In genomic region chr2:166384583-166384982, GRCm38 (mm10) we compare ENCODE assay signal across 16 mouse cellular contexts.
A peak's percentile ranks its signal among the peaks of the same experiment; 100 is the strongest.
DNase-seq lines count a peak whose midpoint lies in the region; ATAC-seq and TF ChIP-seq lines count a peak whose summit lies in the region.
"Had no signal": no experiment of that assay in that cellular context is flagged by ENCODE, and none has a peak within 500 bp of the region (broad histone marks: within the 10 kb centered on the region; RNA-seq: fewer than 3 reads in every experiment).

No protein-coding gene starts in this region.

- H3K27me3 ChIP-seq in hindbrain, embryonic 10.5 days (ENCODE audit: insufficient read depth, poor library complexity, severe bottlenecking) = peaks cover 4% of the 10 kb centered on the region; the same call in 1 of the 2 replicates
- no peaks in the 10 kb centered on the region for H3K27me3 ChIP-seq in limb, embryonic 14.5 days (ENCODE audit: control insufficient read depth, insufficient read depth, low read length)
- H3K27me3 ChIP-seq in neural tube, embryonic 12.5 days (replicated peaks) = no peaks in the 10 kb centered on the region

- H3K9ac ChIP-seq in limb, embryonic 14.5 days (ENCODE audit: low read depth, low read length, severe bottlenecking) = no peak overlapping the region
- H3K9ac ChIP-seq in neural tube, embryonic 12.5 days = no peak overlapping the region
- H3K9ac ChIP-seq: liver, embryonic 14.5 days had no signal

- peaks cover 81% of the 10 kb centered on the region for H3K4me1 ChIP-seq in hindbrain, embryonic 10.5 days (replicated peaks)
- peaks cover 10% of the 10 kb centered on the region for H3K4me1 ChIP-seq in limb, embryonic 14.5 days (ENCODE audit: control insufficient read depth, insufficient read depth, low read length)
- peaks cover 40% of the 10 kb centered on the region for H3K4me1 ChIP-seq in neural tube, embryonic 12.5 days

- no peaks in the 10 kb centered on the region for H3K36me3 ChIP-seq in hindbrain, embryonic 10.5 days
- H3K36me3 ChIP-seq in limb, embryonic 14.5 days (ENCODE audit: control insufficient read depth, insufficient read depth, low read length) = no peaks in the 10 kb centered on the region
- no peaks in the 10 kb centered on the region for H3K36me3 ChIP-seq in neural tube, embryonic 12.5 days

- H3K4me2 ChIP-seq in limb, embryonic 14.5 days (replicated peaks; ENCODE audit: low read depth, low read length, severe bottlenecking) = no peak overlapping the region
- no peak overlapping the region; the same call in 1 of the 2 replicates for H3K4me2 ChIP-seq in neural tube, embryonic 12.5 days (replicated peaks)

- no peaks in the 10 kb centered on the region for H3K9me3 ChIP-seq in hindbrain, embryonic 10.5 days
- H3K9me3 ChIP-seq in limb, embryonic 14.5 days (ENCODE audit: control insufficient read depth, low read length) = no peaks in the 10 kb centered on the region
- H3K9me3 ChIP-seq in neural tube, embryonic 12.5 days = no peaks in the 10 kb centered on the region

- H3K27ac ChIP-seq in hindbrain, embryonic 10.5 days = peak overlapping the region; percentile 73
- H3K27ac ChIP-seq in limb, embryonic 14.5 days (replicated peaks; ENCODE audit: low read depth, low read length) = 0 out of 2 replicates have a peak overlapping the region, but pooled peaks have one; percentile 33
- H3K27ac ChIP-seq in neural tube, embryonic 12.5 days = peak overlapping the region; percentile 78
- H3K27ac ChIP-seq: left cerebral cortex, adult 2 months; liver, embryonic 14.5 days; macrophage had no signal

- WGBS in hindbrain, embryonic 10.5 days = 42% methylated on average over 6 of the region's 6 CpGs
- WGBS in limb, embryonic 14.5 days = 28% methylated on average over 6 of the region's 6 CpGs
- WGBS in neural tube, embryonic 12.5 days = 15% methylated on average over 6 of the region's 6 CpGs

- ATAC-seq in limb, embryonic 14.5 days (ENCODE audit: low FRiP score, low read depth) = no peak
- peak; percentile 87 for ATAC-seq in neural tube, embryonic 12.5 days (ENCODE audit: low FRiP score, low read depth)

- H3K4me3 ChIP-seq in hindbrain, embryonic 10.5 days = no peak overlapping the region
- no peak overlapping the region for H3K4me3 ChIP-seq in limb, embryonic 14.5 days (replicated peaks; ENCODE audit: low read length)
- no peak overlapping the region for H3K4me3 ChIP-seq in neural tube, embryonic 12.5 days
- H3K4me3 ChIP-seq: left cerebral cortex, adult 2 months had no signal

- peak; percentile 51 for DNase-seq in embryo, embryonic 10.5 days (ENCODE audit: low spot score)
- DNase-seq in embryo, embryonic 10 days (ENCODE audit: low spot score) = no peak
- no peak for DNase-seq in hindbrain, embryonic 10.5 days (ENCODE audit: low spot score)
- no peak for DNase-seq in limb, embryonic 14.5 days (ENCODE audit: low spot score)
- DNase-seq in retina, embryonic 14.5 days (ENCODE audit: low spot score) = no peak
- DNase-seq in kidney, postnatal 36 days = no peak
- no peak for DNase-seq in heart, postnatal 14 days
- DNase-seq: adrenal gland, postnatal 25 days; cerebellum, adult 11-12 months; heart, postnatal 4 days; kidney, adult 8-10 months; thymus, adult 2 months had no signal

- intact Hi-C loops in heart, postnatal 14 days (cut with DNase I) = no loop called here

- no peak for TF ChIP-seq POLR2A in limb, embryonic 14.5 days (IDR thresholded peaks at IDR 0.05; ENCODE audit: borderline replicate concordance, extremely low read depth, insufficient read depth, insufficient read length)
